Mouse (Mus musculus) retina, postnatal 1 day (tissue): ENCODE data around the gene Irf1.

Source experiments
- DNase-seq: peaks from one replicate; pipeline ENCODE4 v3.0.0-alpha.2; 2012

Gene Irf1

DNA sequence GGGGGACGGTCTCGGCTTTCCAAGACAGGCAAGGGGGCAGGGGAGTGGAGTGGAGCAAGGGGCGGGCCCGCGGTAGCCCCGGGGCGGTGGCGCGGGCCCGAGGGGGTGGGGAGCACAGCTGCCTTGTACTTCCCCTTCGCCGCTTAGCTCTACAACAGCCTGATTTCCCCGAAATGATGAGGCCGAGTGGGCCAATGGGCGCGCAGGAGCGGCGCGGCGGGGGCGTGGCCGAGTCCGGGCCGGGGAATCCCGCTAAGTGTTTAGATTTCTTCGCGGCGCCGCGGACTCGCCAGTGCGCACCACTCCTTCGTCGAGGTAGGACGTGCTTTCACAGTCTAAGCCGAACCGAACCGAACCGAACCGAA, at the start of gene Irf1:
Gene Irf1, plus strand, starts transcription at position 255 of the 365 bp plus-strand sequence.
- DNase-seq, result peak; percentile 94

GRCm38 (mm10) chr11:53720715-53721114, 49.1 kb upstream of the Irf1 start, which contains the start of gene Il5:
Gene Il5 (plus strand): TSS chr11:53720794.
- no peak for DNase-seq

- DNase-seq, result no peak
These were observed 38.4 kb upstream of the Irf1 start for GRCm38 (mm10) chr11:53731457-53731856.

- DNase-seq, result no peak
These were observed 37.6 kb upstream of the Irf1 start for GRCm38 (mm10) chr11:53732244-53732643.

- DNase-seq, result peak; percentile 13
These were observed 36.0 kb upstream of the Irf1 start for GRCm38 (mm10) chr11:53733824-53734223.

- DNase-seq, result no peak
These were observed 35.4 kb upstream of the Irf1 start for GRCm38 (mm10) chr11:53734431-53734830.

DNA sequence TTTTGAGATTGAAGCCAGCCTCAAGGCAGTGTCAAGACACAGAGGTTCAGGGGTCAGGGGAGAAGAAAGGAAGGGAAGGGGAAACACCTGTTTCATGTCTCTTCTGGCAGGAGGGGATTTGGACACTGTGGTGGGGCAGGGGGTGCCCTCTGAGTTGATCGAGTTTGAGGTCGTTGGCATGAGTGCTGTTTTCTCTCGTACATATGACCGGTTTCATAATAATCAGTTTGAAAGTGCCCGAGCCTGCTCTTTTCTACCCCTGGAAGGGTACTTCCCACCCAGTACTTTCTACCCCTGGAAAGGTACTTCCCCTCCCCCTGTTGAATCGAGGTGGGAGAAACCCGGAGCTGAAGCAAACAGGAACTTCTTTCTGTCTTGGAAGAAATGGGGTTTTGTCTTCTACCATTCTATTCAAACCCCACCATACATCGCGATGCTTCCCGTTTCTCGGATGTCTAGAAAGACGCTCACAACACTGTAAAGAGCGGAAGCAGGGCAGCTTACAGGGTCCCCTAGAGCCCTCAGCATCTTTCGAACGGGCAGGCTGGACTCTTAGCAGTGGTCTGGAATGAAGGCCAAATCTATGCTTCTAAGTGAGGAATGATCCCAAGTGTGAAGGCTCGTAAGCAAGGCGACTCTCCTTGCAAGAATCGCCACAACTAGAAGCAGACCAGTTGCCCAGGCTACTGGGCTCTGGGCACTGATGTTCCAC, 34.7 kb upstream of the Irf1 start:
- DNase-seq, result no peak

GRCm38 (mm10) chr11:53735682-53736245, 34.0 kb upstream of the Irf1 start:
- DNase-seq, result peak; percentile 90

DNA sequence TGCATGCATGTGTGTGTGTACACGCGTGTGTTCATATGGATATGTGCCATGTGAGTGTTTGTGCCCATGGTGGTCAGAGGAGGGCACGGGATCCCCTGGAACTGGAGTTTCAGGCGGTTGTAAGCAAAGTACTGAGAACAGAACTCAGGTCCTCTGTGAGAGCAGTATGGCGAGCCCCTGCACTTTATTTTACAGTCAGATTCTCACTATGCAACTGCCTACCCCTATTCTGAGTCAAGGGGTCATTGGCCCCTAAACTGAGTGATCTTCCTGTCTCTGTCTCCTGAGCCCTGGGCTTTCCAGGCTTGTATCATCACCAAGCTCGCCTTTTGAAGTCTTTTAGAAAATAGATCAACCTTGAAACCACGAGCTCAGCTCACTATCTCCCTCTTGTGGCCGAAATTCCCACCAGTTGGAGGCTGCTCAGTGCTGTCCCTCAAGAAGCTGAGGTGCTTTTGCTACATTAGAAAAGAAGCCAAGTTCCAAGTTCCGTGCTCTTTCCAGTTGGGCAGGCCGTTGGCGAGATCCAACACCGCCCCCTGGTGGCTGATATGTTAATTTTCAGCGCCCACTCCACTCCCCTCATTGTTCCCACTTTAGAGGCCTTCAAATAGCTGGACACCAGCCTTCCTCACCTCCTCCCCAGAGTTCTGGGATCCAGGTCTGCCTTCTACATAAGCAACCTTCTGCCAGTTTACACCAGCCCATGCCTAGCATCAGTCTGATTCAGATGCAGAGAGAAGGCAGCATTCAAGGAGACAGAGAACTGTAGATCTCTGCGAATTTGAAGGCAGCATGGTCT, 32.8 kb upstream of the Irf1 start:
- peak; percentile 88 for DNase-seq

GRCm38 (mm10) chr11:53737573-53737946, 32.3 kb upstream of the Irf1 start:
- DNase-seq, result peak; percentile 72

DNA sequence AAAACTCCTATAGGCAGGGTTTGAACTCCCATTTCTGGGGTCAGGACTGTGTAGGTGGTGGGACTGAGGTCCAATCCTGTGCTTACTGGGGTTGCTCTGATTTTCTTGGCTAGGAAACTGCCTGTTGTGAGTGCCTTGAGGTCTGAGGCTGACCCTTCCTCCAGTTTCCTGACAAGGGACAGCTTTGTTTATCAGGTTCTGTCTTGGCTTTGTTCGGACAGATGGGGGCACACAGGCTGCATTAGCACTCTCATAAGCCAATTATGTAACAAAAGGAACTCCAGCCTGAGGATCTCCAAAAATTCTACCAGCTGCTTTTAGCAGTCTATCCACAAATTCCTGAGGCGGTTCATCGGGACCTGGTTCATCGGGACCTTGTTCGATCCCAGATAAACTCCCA, 27.5 kb upstream of the Irf1 start:
- DNase-seq, result peak; percentile 81

GRCm38 (mm10) chr11:53745260-53745659, 24.6 kb upstream of the Irf1 start:
- DNase-seq, result no peak

DNA sequence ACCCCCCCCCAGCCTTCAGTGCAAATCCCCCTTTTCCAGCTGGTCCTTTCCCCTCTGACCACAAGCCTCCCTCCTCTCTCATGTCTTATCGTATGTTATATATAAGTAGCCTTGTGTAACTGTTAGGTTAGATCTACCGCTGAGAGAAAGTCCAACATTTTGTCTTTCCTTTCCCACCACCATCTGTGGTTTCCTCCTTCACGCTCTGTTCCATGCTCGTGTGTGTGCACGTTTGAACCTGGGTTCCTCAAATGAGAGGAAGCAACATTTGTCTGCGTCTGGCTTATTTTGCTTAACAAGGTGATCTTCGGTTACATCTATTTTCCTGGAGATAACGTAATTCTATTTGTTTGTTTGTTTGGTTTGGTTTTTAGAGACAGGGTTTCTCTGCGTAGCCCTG, 21.8 kb upstream of the Irf1 start:
- DNase-seq, result no peak

GRCm38 (mm10) chr11:53748614-53749013, 21.2 kb upstream of the Irf1 start:
- no peak for DNase-seq

DNA sequence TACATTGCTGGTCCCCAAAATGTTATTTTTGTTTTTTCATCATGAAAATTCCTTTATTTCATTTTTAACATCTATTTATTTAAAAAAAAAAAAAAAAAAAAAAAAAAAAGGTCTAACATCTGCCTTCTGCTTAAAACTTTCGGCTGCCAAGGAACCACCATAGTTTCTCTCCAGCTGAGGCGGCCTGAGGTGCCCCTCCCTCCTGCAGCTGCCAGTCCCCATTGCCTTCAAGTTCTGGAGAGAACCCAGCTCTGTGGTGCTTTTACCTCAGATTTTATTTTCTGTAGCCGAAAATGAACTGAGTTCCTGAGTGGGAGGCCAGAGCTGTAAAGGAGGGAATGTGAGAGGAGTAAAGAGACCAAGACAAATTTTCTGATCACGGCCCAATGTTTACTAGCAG, 20.5 kb upstream of the Irf1 start:
- no peak for DNase-seq

DNA sequence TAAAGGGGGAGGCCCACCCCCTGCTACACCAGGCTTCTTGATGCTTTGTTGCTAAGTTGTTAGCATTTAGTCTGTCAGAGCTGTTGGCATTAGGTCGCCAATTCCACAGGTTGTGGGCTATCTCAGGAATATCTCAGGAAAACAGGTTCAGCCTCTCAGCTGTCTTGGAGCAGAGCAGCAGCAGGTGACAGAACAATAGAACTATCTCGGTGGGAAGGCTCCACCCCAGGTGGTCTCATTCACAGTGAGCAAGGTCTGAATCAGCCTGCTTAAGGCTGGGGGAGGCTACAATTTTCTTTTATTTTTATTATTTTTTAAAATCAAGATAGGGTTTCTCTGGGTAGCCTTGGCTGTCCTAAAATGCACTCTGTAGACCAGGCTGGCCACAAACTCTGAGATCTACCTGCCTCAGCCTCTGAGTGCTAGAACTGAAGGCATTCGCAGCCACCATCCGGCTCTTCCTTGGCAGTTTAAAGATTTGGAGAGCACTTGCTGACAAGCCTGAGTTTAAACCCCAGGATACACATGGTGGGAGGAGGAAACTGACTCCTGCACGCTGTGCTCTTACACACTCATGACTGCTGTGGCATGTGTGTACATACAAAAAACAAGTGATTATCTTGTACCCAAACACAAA, 20.0 kb upstream of the Irf1 start:
- DNase-seq, result no peak

DNA sequence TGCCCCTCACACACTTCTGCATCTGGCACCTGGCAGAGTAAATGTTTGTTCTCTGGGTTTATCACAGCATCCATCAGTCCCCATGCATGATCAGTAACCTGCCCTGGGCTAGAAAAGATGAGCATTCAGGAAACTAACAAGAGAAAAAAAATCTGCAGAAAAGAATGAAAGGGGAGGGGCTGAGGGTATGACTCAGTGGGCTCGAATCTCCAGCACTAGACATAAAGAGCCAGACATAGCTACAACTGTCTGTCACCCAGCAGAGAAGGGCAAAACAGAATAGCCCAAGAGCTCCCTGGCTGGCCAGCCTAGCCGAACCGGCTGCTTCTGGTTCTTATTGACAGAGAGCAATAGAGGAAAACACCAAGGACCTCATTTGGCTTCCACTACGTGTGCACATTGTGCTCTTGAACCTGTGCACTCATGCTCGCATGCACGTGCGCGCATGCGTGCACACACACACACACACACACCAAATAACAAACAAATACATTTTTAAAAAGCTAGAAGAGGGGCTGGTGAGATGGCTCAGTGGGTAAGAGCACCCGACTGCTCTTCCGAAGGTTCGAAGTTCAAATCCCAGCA, 14.7 kb upstream of the Irf1 start:
- DNase-seq, result no peak

- DNase-seq, result no peak
These were observed 12.2 kb upstream of the Irf1 start for GRCm38 (mm10) chr11:53757612-53758011.

GRCm38 (mm10) chr11:53758033-53758432, 11.8 kb upstream of the Irf1 start:
- DNase-seq, result peak; percentile 37

GRCm38 (mm10) chr11:53758791-53759351, 10.9 kb upstream of the Irf1 start:
- peak; percentile 7 for DNase-seq

DNA sequence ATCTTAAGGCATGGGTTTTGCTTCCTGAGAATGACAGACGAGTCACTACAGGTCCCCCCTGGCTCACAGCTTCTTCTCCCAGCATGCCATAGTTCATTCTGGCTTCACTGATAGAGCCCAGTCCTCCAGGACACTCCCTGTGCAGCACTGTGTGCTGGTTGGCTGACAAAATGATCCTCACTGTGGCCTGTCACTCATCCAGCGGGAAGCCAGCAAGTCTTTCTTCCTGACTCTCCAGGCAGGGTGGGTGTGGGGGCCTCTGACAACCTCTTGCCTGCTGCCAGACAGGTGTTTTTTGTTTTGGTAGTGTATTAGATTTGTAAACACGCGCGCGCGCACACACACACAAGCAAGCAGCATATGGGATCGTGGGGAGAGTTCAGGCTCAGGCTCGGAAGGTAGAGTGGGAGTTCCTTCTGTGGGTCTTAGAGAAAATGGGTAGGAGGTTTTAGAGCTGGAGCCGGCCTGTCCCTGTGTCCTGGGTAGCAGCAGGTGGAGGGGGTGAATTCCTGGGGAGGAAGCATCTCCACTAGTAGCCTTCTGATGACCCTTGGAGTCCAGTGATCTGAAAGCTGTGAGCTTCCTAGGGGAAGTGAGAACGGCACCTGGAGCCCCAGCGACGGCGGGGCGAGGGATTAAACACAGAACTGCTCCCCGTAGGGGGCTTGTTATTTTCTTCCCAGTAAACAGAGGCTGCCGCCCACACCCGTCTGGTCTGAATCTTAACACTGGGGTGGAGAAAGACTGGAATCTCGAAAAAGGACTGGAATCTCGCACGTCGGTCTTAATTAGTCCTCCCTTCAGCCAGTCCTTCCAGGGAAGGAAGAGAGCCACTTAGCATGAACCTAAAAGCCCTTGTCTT, 10.0 kb upstream of the Irf1 start:
- DNase-seq, result peak; percentile 60

GRCm38 (mm10) chr11:53761284-53761683, 8.5 kb upstream of the Irf1 start:
- no peak for DNase-seq
